Mouse (Mus musculus) spleen, postnatal 4 days (tissue): ENCODE measurements around the gene Gp9.

ENCODE experiments used
- DNase-seq, 2 experiments: peaks; one replicate each; pipeline ENCODE4 v3.0.0; 2022; ENCODE audit warnings: low spot score in 2 of 2

Gene Gp9

DNA sequence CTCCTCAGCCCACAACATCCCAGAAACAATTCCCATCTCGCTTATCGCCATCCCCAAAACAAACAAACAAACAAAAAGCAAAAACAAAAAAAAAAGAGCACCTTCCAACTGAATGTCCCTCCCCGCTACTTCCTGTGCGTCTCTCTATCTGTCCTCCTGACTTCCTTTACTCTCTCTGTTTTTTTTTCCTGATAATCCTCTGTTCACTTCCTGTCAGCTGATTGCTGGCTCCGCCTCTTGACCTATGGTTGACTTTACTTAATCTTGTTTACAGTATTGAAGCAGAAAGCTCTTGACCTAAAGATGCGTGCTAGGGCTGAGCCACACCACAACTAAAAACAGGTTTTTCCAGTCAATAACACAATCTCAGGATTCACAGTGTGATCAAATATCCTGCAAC, 29.3 kb upstream of the Gp9 start:
- no peak for DNase-seq

DNA sequence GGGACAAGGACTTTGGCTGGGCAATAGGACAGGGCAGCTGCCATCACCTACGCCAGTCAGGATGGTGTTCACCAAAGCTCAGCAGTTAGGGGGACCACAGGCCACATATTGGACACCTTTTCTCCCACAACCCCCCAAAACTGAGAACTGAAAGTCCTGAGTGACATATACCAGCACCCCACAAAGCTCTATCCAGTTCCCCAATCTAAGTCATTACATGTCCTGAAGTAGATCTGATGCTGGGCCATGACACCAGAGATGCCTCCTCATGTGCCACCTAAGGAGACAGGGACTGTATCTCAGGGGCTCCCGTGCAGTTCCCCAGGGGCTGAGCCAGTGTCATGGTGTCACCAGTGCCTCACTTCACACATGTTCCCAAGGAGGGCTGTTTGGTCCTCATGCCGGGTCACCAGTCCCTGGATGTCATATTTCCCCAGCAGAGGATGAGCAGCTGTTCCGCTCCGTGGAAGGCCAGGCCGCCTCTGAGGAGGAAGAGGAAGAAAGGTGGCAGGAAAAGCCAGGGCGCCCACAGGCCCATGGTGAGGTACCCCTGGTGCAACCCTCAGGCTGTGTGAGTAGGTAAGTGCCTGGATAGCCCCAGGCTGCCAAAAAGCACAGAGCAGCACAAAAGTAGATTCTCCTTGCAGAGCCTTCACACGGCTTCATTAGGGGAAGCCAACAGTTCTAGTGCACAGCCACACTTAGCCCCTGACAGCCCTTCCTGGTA, 27.5 kb upstream of the Gp9 start:
- DNase-seq, result no peak

DNA sequence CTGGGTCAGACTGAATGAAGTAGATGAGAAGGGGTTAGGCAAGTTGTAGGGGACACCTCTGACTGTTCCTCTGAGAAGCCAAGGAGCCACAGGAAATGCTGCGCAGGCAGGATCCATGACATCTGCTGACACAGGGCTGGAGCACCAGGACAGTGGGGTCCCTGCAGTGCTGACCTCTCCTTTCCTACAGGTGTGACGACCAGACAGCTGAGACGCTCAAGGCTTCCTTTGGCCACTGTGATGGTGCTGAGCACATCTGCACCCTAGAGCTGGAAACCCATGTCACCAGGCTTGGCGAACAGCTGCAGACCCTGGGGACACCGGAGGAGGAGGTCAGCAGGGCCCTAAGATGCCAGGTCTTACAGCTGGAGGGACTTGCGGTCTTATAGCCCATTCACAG, 26.3 kb upstream of the Gp9 start:
- peak in 1 of 2 experiments; percentile 58 for DNase-seq

DNA sequence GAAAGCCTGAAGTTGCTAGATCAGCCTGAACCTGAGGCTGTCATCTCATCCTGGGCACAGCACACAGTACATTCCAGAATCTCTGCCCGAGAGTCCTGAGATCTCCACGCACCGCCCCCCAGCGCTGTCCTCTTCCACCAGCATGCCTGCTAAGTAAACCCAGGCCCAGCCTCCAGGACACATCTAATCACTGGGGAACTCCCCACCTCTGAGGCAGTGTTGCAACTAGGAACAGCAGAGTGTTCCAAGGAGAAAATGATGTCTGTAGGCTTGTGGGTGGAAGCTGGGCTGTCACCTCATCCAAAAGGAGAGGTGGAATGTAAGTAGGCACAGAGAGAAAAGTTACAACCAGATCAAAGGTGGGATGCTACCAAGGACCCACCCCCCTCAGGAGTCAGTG, 22.7 kb upstream of the Gp9 start:
- DNase-seq, result no peak

DNA sequence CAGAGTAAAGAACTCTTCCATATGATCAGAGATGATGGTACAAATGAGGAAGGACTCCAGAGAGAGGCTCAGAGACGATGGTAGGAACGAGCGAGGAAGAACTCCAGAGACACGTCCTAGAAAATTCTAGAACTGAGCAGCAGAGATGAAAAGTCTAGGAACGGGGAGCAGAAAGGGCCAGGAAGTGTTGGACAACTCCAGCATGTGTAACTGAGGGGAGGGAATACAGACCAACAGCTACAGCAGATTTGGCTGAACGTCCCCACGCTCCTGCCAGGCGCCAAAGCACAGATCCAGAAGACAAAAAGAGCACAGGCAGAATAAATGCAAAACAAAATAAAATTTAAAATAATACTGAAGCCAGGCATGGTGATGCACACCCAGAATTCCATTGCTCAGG, 21.0 kb upstream of the Gp9 start:
- DNase-seq, result no peak

DNA sequence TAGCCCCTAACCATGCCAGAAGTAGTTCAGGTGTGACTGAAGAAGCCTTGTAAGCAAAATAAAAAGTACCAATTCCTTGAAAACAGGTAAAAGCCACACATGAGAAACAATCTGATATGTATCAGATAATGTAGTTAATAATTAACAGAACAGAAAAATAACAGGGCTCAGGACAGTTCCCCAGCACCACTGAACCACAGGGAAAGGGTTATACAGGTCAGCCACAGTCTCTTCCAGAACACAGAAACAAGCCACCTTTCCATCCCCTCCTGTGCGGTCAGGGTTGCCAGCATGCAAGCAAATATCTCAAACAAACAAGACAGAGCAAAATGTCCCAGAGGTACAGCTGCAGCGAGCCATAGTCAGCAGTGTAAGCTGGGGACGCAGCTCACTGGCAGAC, 18.5 kb upstream of the Gp9 start:
- DNase-seq, result no peak

DNA sequence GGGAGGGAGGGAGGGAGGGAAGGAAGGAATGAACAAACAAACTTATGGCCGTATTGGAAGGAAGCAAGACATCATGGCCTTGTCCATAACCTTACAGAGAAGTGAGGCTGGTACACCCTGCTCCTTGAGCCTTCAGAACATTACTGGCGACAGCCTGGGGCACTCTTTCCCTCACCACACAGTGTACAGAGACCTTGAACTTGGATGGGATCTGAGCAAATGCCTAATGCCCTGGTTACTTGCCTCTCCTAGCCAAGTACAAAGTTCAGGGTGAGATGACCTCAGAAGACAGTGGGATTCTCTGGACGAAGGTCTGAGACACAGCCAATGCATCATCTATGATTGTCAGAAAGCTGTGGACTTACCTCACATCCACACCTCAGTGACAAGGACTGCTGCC, 18.0 kb upstream of the Gp9 start:
- no peak for DNase-seq

DNA sequence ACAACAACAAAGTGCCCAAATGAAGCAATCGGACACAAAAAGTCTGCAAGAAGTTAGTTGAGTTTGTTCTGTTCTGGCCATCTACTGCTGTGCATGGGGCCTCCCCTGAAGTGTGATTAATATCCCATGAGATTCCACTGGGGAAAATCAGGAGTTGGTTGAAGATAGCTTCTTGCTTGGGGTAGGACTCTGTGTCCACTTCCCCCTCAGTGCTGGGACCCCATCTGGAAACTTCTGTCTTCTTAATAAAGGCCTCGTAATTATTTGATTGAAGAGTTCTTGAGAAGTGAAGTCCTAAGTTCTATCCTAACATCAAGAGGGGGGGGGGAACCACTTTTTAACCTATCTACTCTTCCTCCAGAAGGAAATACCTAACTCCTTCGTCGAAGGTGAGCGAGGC, 15.7 kb upstream of the Gp9 start:
- no peak for DNase-seq

DNA sequence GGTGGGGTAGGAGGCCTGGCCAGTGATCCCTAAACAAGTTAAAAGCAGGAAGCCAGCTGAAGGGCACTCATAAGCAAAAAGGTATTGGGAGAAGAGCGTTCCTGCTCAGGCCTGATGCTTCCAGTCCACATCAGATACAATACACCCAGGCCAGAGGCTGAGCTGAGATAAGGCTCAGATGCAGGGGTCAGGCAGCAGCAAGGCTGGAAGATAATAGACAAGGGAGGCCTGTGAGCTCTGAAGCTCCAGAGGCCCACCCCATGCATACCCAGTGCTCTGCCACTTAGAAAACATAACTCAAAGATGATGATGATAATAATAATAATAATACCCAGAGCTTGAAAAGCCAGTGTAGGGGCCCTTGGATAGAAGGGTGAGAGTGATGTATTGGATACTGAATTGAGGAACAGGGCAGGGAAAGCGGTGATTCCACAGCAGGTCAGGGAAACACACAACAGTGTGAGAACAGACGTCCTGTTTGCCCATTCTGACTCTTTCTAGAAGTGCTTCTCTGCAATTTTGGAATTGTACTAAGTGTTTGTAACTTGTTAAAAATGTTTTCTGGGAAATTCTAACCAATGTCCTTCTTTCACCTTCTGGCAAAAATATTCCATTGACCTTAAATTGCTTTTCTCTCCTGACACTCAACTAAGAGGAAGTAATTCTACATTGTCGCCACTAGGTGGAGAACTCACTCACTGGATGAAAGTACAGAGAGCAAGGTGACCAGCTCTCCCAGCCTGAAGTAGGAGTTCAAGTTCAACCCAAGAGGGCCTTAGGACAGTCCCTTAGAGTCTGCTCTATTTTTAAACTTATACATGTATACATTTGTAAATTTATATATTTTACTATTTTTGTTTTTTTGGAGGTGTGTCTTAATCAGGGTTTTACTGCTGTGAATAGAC, 14.2 kb upstream of the Gp9 start:
- peak in 1 of 2 experiments; percentile 21 for DNase-seq

DNA sequence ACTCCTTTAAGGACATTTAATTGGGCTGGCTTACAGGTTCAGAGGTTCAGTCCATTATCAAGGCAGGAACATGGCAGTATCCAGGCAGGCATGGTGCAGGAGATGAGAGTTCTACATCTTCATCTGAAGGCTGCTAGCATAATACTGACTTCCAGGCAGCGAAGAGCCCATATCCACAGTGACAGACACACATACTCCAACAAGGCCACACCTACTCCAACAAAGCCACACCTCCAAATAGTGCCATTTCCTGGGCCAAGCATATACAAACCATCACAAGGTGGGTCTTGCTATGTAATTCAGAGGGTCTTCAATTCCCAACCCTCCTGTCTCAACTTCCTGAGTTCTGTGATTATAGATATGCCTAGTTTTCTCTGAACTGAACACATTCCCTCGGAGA, 13.6 kb upstream of the Gp9 start:
- peak in 1 of 2 experiments; percentile 9 for DNase-seq

DNA sequence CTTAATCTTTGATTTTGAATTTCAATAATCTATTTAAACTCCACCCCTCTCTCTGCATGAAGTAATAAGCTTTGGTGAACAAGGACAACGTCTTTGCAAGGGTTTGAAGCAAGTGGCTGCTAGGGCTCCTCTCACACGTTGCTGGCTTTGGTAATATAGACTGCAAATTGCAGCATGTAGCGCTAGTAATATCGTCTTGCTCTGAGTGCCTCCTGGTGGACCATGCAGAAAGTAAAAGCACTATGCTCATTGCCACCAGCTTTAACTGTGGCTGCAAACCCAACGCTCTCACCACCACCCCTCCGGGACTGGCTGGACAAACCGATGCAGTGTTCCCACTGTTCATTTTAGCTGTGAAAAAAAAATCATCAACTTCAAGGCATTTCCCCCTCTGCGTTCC, 7.2 kb upstream of the Gp9 start:
- peak; percentile 34 to 63 for DNase-seq

DNA sequence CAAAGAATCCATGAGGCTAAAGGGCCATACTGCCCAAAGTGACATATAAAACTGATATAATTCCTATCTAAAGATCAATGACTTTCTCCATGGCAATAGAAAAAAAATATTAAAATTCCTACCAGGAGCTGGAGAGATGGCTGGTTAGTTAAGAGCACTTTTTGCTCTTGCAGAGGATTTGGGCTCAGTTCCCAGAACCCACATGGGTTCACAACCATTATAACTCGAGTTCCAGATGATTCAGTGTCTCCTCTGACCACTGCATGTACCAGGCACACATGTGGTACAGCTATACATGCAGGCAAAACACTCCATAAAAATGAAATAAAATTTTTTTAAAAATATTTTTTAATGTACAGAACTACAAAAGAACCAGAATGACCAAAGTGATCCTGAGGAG, 3.4 kb upstream of the Gp9 start:
- no peak for DNase-seq

DNA sequence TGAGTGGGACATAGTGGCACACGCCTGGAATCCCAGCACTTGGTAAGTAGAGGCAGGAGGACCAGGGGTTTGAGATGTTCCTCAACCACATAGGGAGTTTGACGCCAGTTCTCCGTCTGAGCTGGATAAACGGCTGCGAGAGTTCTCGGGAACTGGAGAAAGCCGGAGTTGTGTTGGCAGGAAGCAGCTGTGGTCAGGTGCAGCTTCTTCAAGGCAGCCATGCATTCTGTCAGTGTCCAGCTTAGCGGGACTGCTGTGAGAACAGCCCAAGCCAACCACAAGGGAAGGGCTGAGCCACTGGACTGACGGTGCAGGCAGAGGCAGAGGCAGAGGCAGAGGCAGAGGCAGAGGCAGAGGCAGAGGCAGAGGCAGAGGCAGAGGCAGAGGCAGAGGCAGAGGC, 3.0 kb upstream of the Gp9 start:
- DNase-seq, result peak; percentile 12 to 59

DNA sequence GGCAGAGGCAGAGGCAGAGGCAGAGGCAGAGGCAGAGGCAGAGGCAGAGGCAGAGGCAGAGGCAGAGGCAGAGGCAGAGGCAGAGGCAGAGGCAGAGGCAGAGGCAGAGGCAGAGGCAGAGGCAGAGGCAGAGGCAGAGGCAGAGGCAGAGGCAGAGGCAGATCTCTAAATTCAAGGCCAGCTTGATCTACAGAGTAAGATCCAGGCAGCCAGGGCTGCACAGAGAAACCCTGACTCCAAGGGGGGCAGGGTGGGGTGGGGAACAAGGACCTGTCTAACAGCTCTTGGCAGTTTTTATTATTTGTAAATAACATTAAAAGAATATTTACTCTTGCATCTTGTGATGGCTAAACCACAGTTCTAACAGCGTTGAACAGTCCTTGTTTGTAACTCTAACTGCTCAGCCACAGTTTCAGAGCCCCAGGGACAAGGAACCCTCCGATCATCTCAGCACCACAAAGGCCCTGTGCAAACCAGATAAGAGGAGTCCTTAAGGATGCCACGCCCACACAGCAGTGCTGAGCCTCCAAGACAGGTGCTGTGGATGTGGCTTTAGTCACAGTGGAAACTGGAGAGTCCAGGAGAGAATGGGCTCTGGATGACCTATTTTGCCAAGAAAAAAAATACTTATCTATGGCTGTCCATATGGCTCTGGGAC, 2.2 kb upstream of the Gp9 start:
- peak; percentile 72 to 77 for DNase-seq

DNA sequence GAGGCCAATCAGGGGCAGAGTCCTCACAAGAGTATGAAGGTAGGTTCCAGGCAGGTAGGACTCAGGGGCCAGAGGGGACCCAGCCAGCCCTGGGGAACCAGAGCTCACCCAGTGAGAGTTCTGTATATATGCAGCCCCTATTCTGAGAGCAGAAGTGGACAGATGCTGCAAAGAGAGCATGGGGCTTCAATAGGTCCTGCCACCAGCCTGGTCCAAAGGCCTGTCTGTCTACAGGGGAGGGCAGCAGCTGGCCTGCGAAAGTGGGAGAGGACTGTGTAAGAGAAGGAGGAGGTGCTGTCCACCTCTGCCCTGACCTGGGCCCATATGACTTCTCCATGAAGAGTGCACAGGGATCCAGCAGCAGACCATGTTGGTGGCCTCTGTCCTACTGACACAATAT, 1.2 kb upstream of the Gp9 start:
- DNase-seq, result peak; percentile 22 to 68

DNA sequence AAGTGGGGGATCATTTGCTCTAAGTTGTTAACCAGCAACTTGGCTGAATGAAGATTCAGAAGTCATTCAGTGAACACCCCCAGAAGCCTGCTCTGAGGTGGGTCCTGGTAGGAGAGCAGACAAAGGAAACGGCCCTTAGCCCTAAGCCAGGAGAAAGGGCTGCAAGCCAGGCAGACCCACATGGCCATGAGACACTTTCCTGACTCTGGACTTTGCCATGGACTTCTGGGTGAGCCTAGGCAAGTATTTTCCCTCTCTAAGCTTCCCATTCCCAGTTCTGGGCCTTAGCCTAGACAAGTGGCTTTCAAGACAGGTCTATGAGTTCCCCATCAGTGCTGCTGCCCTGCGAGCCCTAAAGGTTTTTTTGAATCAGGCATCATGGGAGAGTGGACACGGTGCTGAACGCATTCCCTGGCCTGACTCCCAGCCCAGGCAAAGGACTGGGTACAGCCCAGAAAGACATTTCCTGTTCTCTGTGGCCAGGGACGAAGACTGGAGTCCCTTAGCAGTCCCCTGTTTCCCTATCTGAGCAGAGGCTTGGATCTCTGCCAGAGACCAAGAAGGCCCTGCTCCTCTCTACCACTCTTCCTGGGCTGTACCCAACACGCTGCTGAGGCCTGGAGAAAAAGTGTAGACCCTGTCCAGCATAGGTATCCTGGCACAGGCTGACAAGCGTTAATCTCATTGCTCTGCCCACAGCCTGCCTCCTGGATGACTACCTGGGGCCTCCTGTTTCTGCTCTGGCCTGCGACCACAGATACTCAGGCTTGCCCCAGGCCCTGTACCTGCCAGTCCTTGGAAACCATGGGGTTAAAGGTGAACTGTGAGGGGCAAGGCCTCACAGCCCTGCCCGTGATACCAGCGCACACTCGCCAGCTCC, 662 bp downstream of the Gp9 start:
- peak; percentile 42 to 69 for DNase-seq

DNA sequence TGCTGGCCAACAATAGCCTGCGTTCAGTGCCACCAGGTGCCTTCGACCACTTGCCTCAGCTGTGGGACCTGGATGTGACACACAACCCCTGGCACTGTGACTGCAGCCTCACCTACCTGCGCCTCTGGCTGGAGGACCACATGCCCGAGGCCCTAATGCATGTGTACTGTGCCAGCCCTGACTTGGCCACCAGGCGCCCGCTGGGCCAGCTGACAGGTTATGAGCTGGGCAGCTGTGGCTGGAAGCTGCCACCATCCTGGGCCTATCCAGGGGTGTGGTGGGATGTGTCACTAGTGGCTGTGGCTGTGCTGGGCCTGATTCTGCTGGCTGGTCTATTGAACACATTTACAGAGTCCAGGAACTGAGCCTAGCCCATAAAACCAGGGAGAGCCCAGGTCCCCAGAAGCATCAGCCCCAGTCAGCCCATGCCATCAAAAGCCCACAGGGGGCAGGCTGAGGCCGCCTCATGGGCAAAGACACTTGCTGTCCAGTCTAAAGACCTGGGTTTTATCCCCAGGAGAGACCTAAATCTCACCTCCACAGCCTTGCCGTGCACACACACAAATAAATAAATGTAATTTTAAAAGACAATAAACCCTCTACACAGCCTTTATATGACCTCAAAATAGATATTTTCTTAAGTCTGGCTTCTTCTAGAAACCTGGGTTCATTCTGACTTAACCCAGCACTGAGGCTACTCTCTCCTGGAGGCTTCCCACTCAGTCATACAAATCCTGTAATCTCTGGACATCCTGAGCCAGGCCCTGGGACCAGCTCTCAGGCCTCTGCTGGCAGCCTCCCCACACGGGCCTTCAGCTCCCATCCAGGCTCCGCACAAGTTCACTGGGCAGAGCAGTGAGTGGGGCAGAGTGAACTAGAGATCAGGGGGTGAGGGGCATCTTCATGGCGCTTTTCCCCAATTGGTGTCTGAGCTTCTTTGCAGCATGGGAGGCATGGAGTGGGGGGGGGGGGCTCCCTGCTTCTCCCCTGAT, 1.6 kb downstream of the Gp9 start:
- peak in 1 of 2 experiments; percentile 67 for DNase-seq

DNA sequence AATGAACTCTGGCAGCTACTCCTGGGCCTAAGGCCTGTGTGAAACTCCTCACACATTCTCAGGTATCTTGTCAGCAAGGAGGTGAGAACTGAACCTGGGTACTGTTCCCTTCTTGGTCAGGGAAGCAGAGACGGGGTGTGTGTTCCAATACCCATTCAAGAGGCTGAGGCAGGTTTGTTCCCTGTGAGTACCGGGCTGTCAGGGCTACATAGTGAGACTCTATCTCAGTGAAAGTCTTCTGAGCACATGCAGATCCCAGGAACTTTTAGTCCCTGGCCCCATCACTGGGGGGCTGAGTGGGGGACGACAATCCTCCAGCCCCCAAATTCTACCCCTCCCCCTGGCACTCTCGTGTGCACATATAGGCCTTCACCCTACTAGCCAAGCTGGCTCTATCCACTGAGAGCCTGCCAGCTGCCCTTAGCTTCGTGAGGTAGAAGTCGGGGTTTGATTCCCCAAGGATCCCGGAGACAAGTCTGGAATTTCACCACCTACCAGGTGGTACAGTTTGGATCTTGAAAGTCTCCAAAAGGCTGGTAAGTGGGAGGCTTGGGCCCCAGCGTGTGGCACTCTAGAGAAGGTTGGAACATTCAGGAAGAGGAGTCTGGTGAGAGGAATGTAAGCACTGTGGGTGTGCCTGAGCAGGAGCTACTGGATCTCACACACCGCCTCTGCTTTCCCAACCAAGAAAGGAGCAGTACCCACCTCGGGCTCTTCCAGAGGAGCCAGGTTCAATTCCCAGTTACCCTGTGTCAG, 2.9 kb downstream of the Gp9 start:
- DNase-seq, result no peak

DNA sequence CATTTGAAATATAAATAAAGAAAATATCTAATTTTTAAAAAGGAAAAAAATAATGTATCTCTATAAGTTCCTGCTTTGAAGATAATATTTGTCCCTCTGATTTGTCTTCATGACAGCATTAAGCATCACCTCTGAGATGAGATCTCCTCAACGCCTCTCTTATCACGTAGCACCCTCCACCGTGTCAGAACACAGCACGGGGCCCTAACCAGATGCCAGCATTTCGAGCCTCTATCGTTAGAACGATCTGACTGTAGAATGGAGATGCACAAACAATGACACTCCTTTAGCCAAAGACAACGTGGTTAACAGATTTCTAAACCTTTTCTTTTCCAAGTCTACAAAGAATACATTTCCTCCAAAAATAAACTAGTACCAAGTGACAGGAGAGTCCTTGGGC, 6.2 kb downstream of the Gp9 start:
- DNase-seq, result no peak

DNA sequence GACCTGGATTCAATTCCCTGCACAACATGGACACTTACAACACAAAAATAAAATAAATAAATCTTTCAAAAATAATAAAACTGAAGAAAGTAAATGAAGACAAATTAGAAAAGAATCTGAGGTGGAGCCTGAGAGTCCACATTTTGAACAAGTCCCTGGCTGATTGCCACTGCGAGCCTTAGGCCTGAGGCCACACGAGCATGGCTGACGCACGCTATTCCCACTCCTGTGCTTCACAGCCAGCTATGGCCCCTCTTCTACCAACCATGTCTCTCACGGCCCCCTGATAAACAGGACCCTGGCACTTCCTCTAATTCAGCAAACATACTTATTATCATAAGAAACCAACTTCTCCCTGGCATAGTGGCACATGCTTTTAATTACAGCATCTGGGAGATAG, 8.7 kb downstream of the Gp9 start:
- DNase-seq, result no peak
